Mouse (Mus musculus) kidney, adult 2 months (tissue): ENCODE data around the gene Casq1.

Source experiments
- CTCF ChIP-seq: fragments of 200-500 bp; conservative IDR thresholded peaks from 2 replicates; pipeline ENCODE4 v1.5.1; 2011; ENCODE audit warnings: low read depth, mild to moderate bottlenecking, control low read depth, low read length, moderate library complexity, mixed read lengths; ENCODE audit not compliant: insufficient read depth, insufficient read length
- POLR2A ChIP-seq: fragments of 200-500 bp; IDR thresholded peaks from one replicate; pipeline ENCODE4 v1.6.1; 2011; ENCODE audit warnings: low read depth, low read length, control low read depth

DNA sequence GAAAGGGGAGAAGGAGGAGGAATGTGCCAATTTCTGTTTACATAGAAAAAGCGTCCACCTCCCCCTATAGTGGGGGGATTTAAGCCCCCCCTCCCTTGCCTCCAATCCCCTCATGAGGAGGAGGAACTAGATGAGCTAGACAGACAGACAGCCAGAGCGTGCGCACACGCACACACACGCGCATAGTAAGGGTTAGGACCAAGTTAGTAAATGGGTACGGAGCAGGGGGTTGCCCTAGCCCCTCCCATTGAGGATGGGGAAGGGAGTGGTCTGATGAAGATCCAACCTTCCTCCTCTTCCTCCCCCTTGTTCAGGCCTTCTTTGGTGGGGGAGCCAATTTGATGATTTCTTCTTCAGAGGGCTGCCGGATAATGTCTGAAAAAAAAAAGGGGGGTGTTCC, 21.4 kb downstream of the Casq1 start:
- TF ChIP-seq POLR2A (no peak), CTCF (no peak)
